Mouse (Mus musculus) lung, adult 2 months (tissue): ENCODE measurements around the gene Hspbap1. TPM values are rescaled to one million over a fixed set of nuclear protein-coding genes. Genes with fewer than 3 reads are reported as not detected.

Source experiments
- DNase-seq: peaks from one replicate; pipeline ENCODE4 v3.0.0; 2022
- H3K4me1 ChIP-seq: fragments of 200-500 bp; 2 replicates; pipeline ENCODE4 v1.6.1; 2011; ENCODE audit warnings: low read length; ENCODE audit not compliant: control insufficient read depth, insufficient read depth
- H3K4me3 ChIP-seq: fragments of 200-500 bp; replicated peaks from 2 replicates; pipeline ENCODE3; 2011; ENCODE audit warnings: low read depth, mild to moderate bottlenecking, control low read depth, low read length; ENCODE audit errors: extremely low read depth
- CTCF ChIP-seq: fragments of 200-500 bp; IDR thresholded peaks from 2 replicates; pipeline ENCODE4 v1.5.1; 2011; ENCODE audit warnings: mild to moderate bottlenecking, low read length, control low read depth; ENCODE audit not compliant: insufficient read depth
- POLR2A ChIP-seq: fragments of 200-500 bp; IDR thresholded peaks from 2 replicates; pipeline ENCODE4 v1.6.1; 2011; ENCODE audit warnings: low read depth, mild to moderate bottlenecking, control low read depth, low read length, borderline replicate concordance; ENCODE audit errors: extremely low read depth
- WGBS: fragments of 180-500 bp; shearing (Covaris S2); methylation state at CpG from one replicate; pipeline ENCODE4 v1.1.7; 2018; 5-methylcytosine and 5-hydroxymethylcytosine counted together
- polyA plus RNA-seq: library from polyadenylated mRNA; depleted of rRNA; stranded (reverse); fragments of >200 nt; gene quantifications from 2 replicates; pipeline ENCODE4 v1.2.3, GENCODE M21; 2012; rRNA removed

Gene Hspbap1
- polyA plus RNA-seq, 1 experiment: 5.8 TPM

GRCm38 (mm10) chr16:35862057-35862456 lies 91.9 kb downstream of the Hspbap1 start:
- DNase-seq: no peak
- WGBS: 89% methylated on average over 1 of the region's 1 CpGs
- Histone ChIP-seq H3K4me3 (no peak overlapping the region), H3K4me1 (no peaks in the 10 kb centered on the region)
- TF ChIP-seq CTCF (peak; percentile 57), POLR2A (no peak)

GRCm38 (mm10) chr16:35867726-35868125 lies 97.6 kb downstream of the Hspbap1 start:
- TF ChIP-seq POLR2A (no peak), CTCF (no peak)
- Histone ChIP-seq H3K4me1 (peaks cover 13% of the 10 kb centered on the region), H3K4me3 (no peak overlapping the region)
- DNase-seq: no peak
- WGBS: 76% methylated on average over 11 of the region's 11 CpGs

DNA sequence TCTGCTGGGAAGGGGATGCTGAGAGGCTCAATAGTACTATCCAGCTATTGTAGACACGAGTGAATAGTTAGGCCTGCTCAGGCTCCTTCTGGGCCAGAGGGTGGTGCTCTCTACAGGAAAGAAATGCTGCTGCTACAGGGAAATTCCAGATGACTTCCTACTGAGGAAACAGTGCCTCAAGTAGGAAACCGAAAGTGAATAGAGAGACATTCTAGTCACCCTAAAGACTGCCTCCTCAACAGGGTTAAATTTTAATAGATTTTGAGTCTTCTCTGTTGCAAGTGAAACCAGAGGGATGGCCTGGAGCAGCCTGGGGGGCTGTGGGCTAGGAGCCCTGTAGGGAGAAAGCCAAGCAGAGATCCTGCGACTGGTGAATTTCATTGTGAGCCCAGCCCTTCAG lies 99.0 kb downstream of the Hspbap1 start:
- TF ChIP-seq CTCF (peak; percentile 23; the same call in 1 of the 2 replicates), POLR2A (no peak)
- peak; percentile 46 for DNase-seq
- peak overlapping the region; percentile 31 for H3K4me3 ChIP-seq
- peaks cover 13% of the 10 kb centered on the region for H3K4me1 ChIP-seq
- 2% methylated on average over 3 of the region's 3 CpGs for WGBS

DNA sequence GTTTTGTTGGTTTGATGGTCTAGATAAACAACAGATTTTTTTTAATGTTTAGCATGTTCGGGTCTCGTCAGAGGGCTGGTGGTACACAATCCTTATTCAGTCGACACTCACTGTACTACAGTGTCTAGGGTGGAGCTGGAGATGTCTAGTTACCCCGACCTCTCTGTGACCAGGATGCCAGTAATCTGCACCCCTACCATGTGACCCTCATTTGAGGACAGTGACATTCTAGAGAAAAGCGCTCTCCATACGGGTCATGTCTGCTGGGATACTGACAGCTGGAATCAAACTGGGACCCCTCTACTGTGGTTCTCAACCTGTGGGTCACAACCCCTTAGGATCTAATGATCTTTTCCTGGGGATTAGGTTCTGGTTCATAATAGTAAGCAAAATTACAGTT lies 99.5 kb downstream of the Hspbap1 start:
- Histone ChIP-seq H3K4me1 (peaks cover 13% of the 10 kb centered on the region), H3K4me3 (peak overlapping the region; percentile 47)
- no peak for DNase-seq
- WGBS: 35% methylated on average over 6 of the region's 6 CpGs
- TF ChIP-seq CTCF (no peak), POLR2A (no peak)

GRCm38 (mm10) chr16:35870581-35871047 lies 100.4 kb downstream of the Hspbap1 start:
- DNase-seq: no peak
- under 1% methylated on average over 12 of the region's 12 CpGs for whole genome bisulfite sequencing
- Histone ChIP-seq H3K4me3 (peak overlapping the region; percentile 94), H3K4me1 (peaks cover 13% of the 10 kb centered on the region)
- TF ChIP-seq POLR2A (peak; percentile 21; the same call in 1 of the 2 replicates), CTCF (no peak)

DNA sequence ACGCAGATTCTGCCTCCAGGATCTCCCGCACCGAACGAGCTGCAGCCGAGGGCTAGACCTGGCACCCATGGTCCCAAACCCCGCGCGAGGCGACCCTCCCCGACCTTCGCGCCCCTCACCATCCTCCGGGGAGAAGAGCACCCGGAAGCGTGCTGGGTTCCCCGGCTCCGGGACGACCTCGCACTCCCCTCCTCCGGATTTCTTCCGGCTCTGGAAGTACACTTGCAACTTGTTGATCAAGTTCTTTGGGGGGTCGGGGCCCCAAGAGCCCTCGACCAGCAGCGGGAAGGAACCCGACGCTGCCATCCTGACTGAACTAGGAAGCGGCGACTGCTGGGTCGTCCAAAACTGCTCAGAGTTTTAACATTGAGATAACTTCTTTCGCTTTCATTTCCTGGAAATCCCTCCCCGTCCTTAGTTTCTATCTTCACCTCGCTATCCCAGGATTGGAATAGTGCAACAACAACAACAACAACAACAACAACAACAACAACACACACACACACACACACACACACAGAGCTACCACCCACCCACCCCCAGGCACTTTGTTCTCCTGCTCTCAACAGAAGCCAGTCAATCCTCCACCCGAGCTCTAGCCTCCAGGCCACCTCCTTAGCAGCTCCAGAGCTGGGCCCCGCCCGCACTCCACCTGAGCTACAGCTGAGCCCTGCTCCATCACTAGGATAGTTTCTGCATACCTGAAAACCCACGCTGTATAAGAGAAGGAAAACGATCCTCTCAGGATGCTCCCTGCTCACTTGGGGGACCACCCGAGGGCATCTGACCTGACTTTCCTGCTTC lies 101.1 kb downstream of the Hspbap1 start, which contains the start of gene Parp14:
Parp14 (minus strand) TSS at position 497 of the 804 bp plus-strand sequence.
- DNase-seq: peak; percentile 65
- TF ChIP-seq POLR2A (peak; percentile 79; the same call in 1 of the 2 replicates), CTCF (no peak)
- peak within 1 kb of the TSS; percentile 94 for H3K4me3 ChIP-seq
- H3K4me1 ChIP-seq: peaks cover 13% of the 10 kb centered on the region
- WGBS: under 1% methylated on average over 38 of the region's 38 CpGs

DNA sequence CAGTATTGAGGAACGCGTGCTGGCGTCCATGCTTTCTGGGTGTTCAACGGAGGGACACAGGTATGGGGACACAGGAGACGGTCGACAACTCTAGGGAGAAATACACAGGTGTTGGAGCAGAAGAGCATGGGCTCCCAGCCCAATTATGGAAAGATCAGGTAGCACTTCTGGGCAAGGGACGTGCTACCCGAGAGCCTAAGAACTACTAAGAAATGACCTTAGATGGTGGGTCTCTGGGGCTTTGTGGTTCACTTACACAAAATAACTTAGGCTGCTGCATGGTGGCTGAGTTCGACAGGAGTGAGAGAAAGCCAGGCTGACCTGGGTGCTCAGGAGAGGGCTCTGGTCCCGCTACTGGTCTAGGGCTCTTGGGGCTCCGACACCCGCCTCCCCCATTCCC lies 101.7 kb downstream of the Hspbap1 start:
- DNase-seq: peak; percentile 30
- 22% methylated on average over 12 of the region's 12 CpGs for WGBS
- TF ChIP-seq POLR2A (no peak), CTCF (no peak)
- peaks cover 13% of the 10 kb centered on the region for H3K4me1 ChIP-seq
- peak overlapping the region; percentile 94 for H3K4me3 ChIP-seq

- TF ChIP-seq CTCF (no peak), POLR2A (no peak)
- peaks cover 13% of the 10 kb centered on the region for H3K4me1 ChIP-seq
- DNase-seq: no peak
- WGBS: 36% methylated on average over 14 of the region's 14 CpGs
- peak overlapping the region; percentile 94 for H3K4me3 ChIP-seq
Observed at GRCm38 (mm10) chr16:35872410-35873006, 102.3 kb downstream of the Hspbap1 start.

GRCm38 (mm10) chr16:35874416-35874815 lies 104.2 kb downstream of the Hspbap1 start:
- H3K4me3 ChIP-seq: no peak overlapping the region
- peaks cover 9% of the 10 kb centered on the region for H3K4me1 ChIP-seq
- WGBS: 22% methylated on average over 3 of the region's 3 CpGs
- TF ChIP-seq POLR2A: no peak
- peak; percentile 95 for TF ChIP-seq CTCF
- DNase-seq: peak; percentile 71

Other genes starting within 250 kb of the Hspbap1 start
- 0.51 and 0.76 TPM in 2 replicates for gene Sema5b, start 229.2 kb upstream of the Hspbap1 start, polyA plus RNA-seq
- gene Dirc2, start 1.0 kb upstream of the Hspbap1 start, polyA plus RNA-seq: 31.8 and 41.7 TPM in 2 replicates
- gene Parp14, start 101.2 kb downstream of the Hspbap1 start, polyA plus RNA-seq: 7.5 and 10.0 TPM in 2 replicates
- gene Parp9, start 168.1 kb downstream of the Hspbap1 start, polyA plus RNA-seq: 5.9 and 8.2 TPM in 2 replicates
- gene Dtx3l, start 168.8 kb downstream of the Hspbap1 start, polyA plus RNA-seq: 5.9 and 7.8 TPM in 2 replicates
- 4.2 and 7.4 TPM in 2 replicates for gene Kpna1, start 208.4 kb downstream of the Hspbap1 start, polyA plus RNA-seq